Mouse (Mus musculus): ENCODE results near the gene Cap1. TPM values are rescaled to one million over a fixed set of nuclear protein-coding genes. Genes with fewer than 3 reads are reported as not detected.
A peak's percentile ranks its signal among the peaks of the same experiment; 100 is the strongest.
"Not testable (repeated sequence)": the region's sequence is repeated elsewhere in the genome, so short reads cannot be mapped to it uniquely, and the experiment has no call there.

Cap1 gene
- polyA plus RNA-seq, 1 experiment = 192 TPM

GRCm38 (mm10) chr4:122837180-122837730, 48.6 kb downstream of the Cap1 start:
- H3K4me1 ChIP-seq (replicated peaks; ENCODE audit: control insufficient read depth, insufficient read depth, low read length) = peaks cover 20% of the 10 kb centered on the region
- WGBS = 84% methylated on average over 6 of the region's 6 CpGs
- H3K27me3 ChIP-seq (ENCODE audit: control insufficient read depth, insufficient read depth, low read length) = no peaks in the 10 kb centered on the region
- peaks cover 8% of the 10 kb centered on the region for H3K36me3 ChIP-seq (ENCODE audit: control insufficient read depth, insufficient read depth, low read length)
- no peak overlapping the region; the same call in 1 of the 2 replicates for H3K4me3 ChIP-seq (ENCODE audit: control insufficient read depth, insufficient read depth, low read length)
- TF ChIP-seq POLR2A (IDR thresholded peaks at IDR 0.05; ENCODE audit: control insufficient read depth, extremely low read depth, insufficient read depth, low read length, poor library complexity) (no peak), CTCF (IDR thresholded peaks at IDR 0.05; ENCODE audit: borderline replicate concordance, control insufficient read depth, extremely low read depth, insufficient read depth, low read length, poor library complexity) (no peak)
- peak overlapping the region; percentile 19; the same call in 1 of the 2 replicates for H3K27ac ChIP-seq (ENCODE audit: control insufficient read depth, insufficient read depth, low read length)
- DNase-seq = no peak

DNA sequence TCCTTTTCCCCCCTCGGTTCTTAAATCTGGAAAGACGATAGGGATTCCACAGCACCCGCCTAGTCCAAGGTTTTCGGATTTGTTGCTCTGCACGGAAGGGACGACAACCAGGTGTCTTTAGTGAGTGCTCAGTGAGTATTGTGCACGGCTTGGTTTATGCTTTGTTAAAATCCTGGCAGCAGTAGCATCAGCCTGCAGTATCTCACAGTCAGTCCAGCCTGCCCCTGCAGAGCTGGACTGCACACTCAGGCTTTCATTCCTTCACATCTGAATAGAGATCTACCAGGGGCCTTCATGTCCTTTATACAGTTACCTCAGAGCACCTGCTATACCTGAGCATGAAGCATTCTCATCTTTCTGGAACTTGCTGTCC, 49.5 kb downstream of the Cap1 start:
- H3K27me3 ChIP-seq (ENCODE audit: control insufficient read depth, insufficient read depth, low read length) = no peaks in the 10 kb centered on the region
- no peak for DNase-seq
- H3K27ac ChIP-seq (ENCODE audit: control insufficient read depth, insufficient read depth, low read length) = peak overlapping the region; percentile 63
- H3K4me1 ChIP-seq (replicated peaks; ENCODE audit: control insufficient read depth, insufficient read depth, low read length) = peaks cover 20% of the 10 kb centered on the region
- under 1% methylated on average over 7 of the region's 7 CpGs for WGBS
- H3K36me3 ChIP-seq (ENCODE audit: control insufficient read depth, insufficient read depth, low read length) = no peaks in the 10 kb centered on the region; the same call in none of the 2 replicates
- H3K4me3 ChIP-seq (ENCODE audit: control insufficient read depth, insufficient read depth, low read length) = peak overlapping the region; percentile 86
- TF ChIP-seq CTCF (IDR thresholded peaks at IDR 0.05; ENCODE audit: borderline replicate concordance, control insufficient read depth, extremely low read depth, insufficient read depth, low read length, poor library complexity) (no peak), POLR2A (IDR thresholded peaks at IDR 0.05; ENCODE audit: control insufficient read depth, extremely low read depth, insufficient read depth, low read length, poor library complexity) (no peak)

DNA sequence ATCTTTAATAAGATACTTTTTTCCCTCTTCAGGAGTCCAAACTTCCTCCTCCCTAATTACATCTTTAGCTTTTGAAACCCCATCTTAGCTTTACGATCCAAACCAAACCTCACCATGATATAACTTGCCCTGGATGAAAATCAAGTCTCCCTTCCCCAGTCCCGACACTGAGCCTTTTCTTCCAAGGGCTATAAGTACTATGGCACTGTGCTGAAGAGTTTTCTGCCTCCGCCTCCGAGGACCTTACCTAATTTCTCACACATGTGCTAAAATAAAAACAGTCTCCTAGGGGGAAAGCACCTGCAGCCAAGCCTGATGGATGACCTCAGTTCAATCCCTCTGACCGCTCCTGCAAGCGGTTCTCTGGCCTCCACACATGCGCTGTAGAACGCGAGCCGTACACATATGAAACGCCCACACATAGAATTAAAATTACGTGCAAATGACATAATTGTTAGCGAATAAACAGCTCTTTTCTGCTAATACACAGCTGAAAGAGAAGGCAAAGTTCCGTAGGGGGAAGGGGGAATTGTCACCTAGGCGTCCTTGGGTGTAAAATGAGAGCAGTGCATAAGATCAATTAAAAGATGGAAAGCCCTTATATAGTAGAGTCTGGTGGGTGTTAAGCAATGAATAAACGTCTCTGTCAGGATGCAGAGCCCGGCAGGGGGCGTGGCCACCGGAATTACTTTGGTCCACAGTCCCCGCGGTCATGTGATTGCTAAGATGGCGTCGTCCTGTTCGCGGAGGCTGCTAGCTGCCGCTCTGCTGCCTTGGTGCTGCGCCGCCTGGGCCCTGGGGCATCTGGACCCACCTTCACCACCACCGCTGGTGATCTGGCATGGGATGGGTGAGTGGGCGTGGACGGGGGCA, 50.1 kb downstream of the Cap1 start, which contains the start of gene Ppt1:
TSS of gene Ppt1 (plus strand) at position 713 of the 873 bp plus-strand sequence.
- Histone ChIP-seq H3K27ac (ENCODE audit: control insufficient read depth, insufficient read depth, low read length) (peak within 1 kb of the TSS; percentile 63), H3K27me3 (ENCODE audit: control insufficient read depth, insufficient read depth, low read length) (no peaks in the 10 kb centered on the region), H3K36me3 (ENCODE audit: control insufficient read depth, insufficient read depth, low read length) (no peaks in the 10 kb centered on the region), H3K4me1 (replicated peaks; ENCODE audit: control insufficient read depth, insufficient read depth, low read length) (peaks cover 20% of the 10 kb centered on the region), H3K4me3 (ENCODE audit: control insufficient read depth, insufficient read depth, low read length) (peak within 1 kb of the TSS; percentile 86)
- TF ChIP-seq CTCF (IDR thresholded peaks at IDR 0.05; ENCODE audit: borderline replicate concordance, control insufficient read depth, extremely low read depth, insufficient read depth, low read length, poor library complexity) (no peak), POLR2A (IDR thresholded peaks at IDR 0.05; ENCODE audit: control insufficient read depth, extremely low read depth, insufficient read depth, low read length, poor library complexity) (peak; percentile 55; the same call in 1 of the 2 replicates)
- WGBS = 3% methylated on average over 31 of the region's 31 CpGs
- DNase-seq = peak; percentile 93

DNA sequence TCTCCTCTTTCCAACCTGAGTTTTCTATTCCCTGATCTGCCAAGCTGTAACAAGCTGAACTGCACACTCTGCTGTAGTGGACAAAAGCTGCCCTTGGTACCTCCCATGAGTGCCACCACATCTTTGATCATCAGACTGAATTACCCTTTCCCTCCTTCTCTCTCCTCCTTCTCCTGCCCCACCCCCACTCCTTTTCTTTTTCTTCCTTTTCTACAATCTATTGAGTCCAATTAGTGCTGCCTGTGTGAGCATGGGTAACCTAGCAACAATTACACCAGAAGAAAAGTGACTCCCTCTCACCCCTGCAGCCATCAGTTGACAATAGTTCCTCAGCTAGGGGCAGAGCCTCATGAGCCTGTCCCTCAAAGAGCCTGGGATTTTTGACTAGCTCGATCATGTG, 54.0 kb downstream of the Cap1 start:
- no peak for DNase-seq
- H3K36me3 ChIP-seq (ENCODE audit: control insufficient read depth, insufficient read depth, low read length) = no peaks in the 10 kb centered on the region
- no peak overlapping the region for H3K27ac ChIP-seq (ENCODE audit: control insufficient read depth, insufficient read depth, low read length)
- H3K4me1 ChIP-seq (replicated peaks; ENCODE audit: control insufficient read depth, insufficient read depth, low read length) = peaks cover 18% of the 10 kb centered on the region
- 100% methylated on average over 1 of the region's 1 CpGs for WGBS
- TF ChIP-seq POLR2A (IDR thresholded peaks at IDR 0.05; ENCODE audit: control insufficient read depth, extremely low read depth, insufficient read depth, low read length, poor library complexity) = no peak
- H3K4me3 ChIP-seq (ENCODE audit: control insufficient read depth, insufficient read depth, low read length) = no peak overlapping the region
- H3K27me3 ChIP-seq (ENCODE audit: control insufficient read depth, insufficient read depth, low read length) = no peaks in the 10 kb centered on the region

GRCm38 (mm10) chr4:122829339-122829738, 56.5 kb downstream of the Cap1 start:
- H3K27ac ChIP-seq (ENCODE audit: control insufficient read depth, insufficient read depth, low read length) = no peak overlapping the region
- 30% methylated on average over 6 of the region's 6 CpGs for WGBS
- H3K36me3 ChIP-seq (ENCODE audit: control insufficient read depth, insufficient read depth, low read length) = no peaks in the 10 kb centered on the region
- no peak for TF ChIP-seq CTCF (IDR thresholded peaks at IDR 0.05; ENCODE audit: borderline replicate concordance, control insufficient read depth, extremely low read depth, insufficient read depth, low read length, poor library complexity)
- no peak for TF ChIP-seq POLR2A (IDR thresholded peaks at IDR 0.05; ENCODE audit: control insufficient read depth, extremely low read depth, insufficient read depth, low read length, poor library complexity)
- H3K4me3 ChIP-seq (ENCODE audit: control insufficient read depth, insufficient read depth, low read length) = no peak overlapping the region
- H3K4me1 ChIP-seq (replicated peaks; ENCODE audit: control insufficient read depth, insufficient read depth, low read length) = peaks cover 12% of the 10 kb centered on the region
- DNase-seq = no peak
- H3K27me3 ChIP-seq (ENCODE audit: control insufficient read depth, insufficient read depth, low read length) = no peaks in the 10 kb centered on the region

DNA sequence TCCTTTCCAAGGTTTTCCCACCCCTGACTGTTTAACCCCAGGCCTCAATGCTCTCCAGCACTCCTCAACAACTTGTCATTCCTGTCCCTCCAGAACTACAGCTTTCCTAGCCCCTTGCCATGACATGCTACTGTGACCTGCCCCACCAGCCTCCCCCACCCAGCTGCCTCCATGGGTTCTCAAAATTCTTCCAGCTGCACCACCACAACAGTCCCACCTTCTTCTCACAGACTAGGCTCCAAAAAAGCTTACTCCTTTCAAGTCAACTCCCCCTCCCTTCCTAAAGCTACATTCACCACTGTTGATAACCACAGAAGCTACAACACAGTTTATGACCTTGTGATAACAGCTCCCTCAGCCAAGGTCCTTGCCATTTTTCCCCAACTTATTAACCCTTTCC, 58.2 kb downstream of the Cap1 start:
- DNase-seq = no peak
- H3K27ac ChIP-seq (ENCODE audit: control insufficient read depth, insufficient read depth, low read length) = peak overlapping the region; percentile 38; the same call in 1 of the 2 replicates
- TF ChIP-seq POLR2A (IDR thresholded peaks at IDR 0.05; ENCODE audit: control insufficient read depth, extremely low read depth, insufficient read depth, low read length, poor library complexity) = no peak
- no peak for TF ChIP-seq CTCF (IDR thresholded peaks at IDR 0.05; ENCODE audit: borderline replicate concordance, control insufficient read depth, extremely low read depth, insufficient read depth, low read length, poor library complexity)
- peaks cover 12% of the 10 kb centered on the region for H3K4me1 ChIP-seq (replicated peaks; ENCODE audit: control insufficient read depth, insufficient read depth, low read length)
- no peaks in the 10 kb centered on the region for H3K36me3 ChIP-seq (ENCODE audit: control insufficient read depth, insufficient read depth, low read length)
- H3K4me3 ChIP-seq (ENCODE audit: control insufficient read depth, insufficient read depth, low read length) = no peak overlapping the region
- no peaks in the 10 kb centered on the region for H3K27me3 ChIP-seq (ENCODE audit: control insufficient read depth, insufficient read depth, low read length)

DNA sequence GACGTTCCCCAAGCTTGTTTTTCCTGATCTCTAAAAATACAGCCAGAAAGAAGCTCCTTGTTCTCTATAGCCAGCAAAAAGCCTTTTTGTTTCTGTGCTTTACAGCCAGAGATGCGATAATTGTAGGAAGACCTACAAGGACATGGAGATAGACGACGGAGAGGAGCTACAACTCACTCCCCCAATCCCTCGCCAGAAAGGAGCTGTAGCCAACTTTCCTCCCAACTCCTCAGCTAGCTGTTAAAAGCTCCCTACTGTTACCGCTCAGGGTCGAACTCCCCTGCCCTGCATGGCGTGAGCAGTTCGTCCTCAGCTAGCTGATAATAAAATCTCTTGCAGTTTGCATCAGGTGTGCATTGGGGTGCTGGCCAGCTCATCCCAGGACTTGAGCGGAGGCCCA, 64.9 kb downstream of the Cap1 start:
- H3K4me3 ChIP-seq (ENCODE audit: control insufficient read depth, insufficient read depth, low read length); H3K27ac ChIP-seq (ENCODE audit: control insufficient read depth, insufficient read depth, low read length); H3K36me3 ChIP-seq (ENCODE audit: control insufficient read depth, insufficient read depth, low read length); H3K4me1 ChIP-seq (replicated peaks; ENCODE audit: control insufficient read depth, insufficient read depth, low read length); DNase-seq; H3K27me3 ChIP-seq (ENCODE audit: control insufficient read depth, insufficient read depth, low read length): not testable (repeated sequence)
- 83% methylated on average over 10 of the region's 10 CpGs for WGBS

All from thymus, adult 2 months (tissue).